Mouse (Mus musculus) yolk sac, embryonic 10.5 days (tissue): ENCODE results near the gene Nav1.

Experiments used
- DNase-seq: peaks from one replicate; pipeline ENCODE4 v3.0.0-alpha.2; 2017; ENCODE audit warnings: low spot score

Gene Nav1

GRCm38 (mm10) chr1:135516511-135517305 lies 90.4 kb downstream of the Nav1 start:
- no peak for DNase-seq

- DNase-seq: peak; percentile 56
Observed at GRCm38 (mm10) chr1:135515633-135516238, 91.4 kb downstream of the Nav1 start.

GRCm38 (mm10) chr1:135514913-135515632 lies 92.0 kb downstream of the Nav1 start:
- DNase-seq: peak; percentile 63

GRCm38 (mm10) chr1:135514046-135514445 lies 93.0 kb downstream of the Nav1 start:
- DNase-seq: no peak

GRCm38 (mm10) chr1:135513464-135513863 lies 93.6 kb downstream of the Nav1 start:
- no peak for DNase-seq

- peak; percentile 86 for DNase-seq
Observed at GRCm38 (mm10) chr1:135510346-135510977, 96.6 kb downstream of the Nav1 start.

GRCm38 (mm10) chr1:135509145-135510084 lies 97.7 kb downstream of the Nav1 start:
- DNase-seq: no peak

- DNase-seq: no peak
Observed at GRCm38 (mm10) chr1:135508349-135508634, 98.8 kb downstream of the Nav1 start.

GRCm38 (mm10) chr1:135507572-135508348 lies 99.3 kb downstream of the Nav1 start:
- no peak for DNase-seq

- no peak for DNase-seq
Observed at GRCm38 (mm10) chr1:135505499-135505898, 101.6 kb downstream of the Nav1 start.

GRCm38 (mm10) chr1:135503436-135503835 lies 103.7 kb downstream of the Nav1 start:
- DNase-seq: no peak

GRCm38 (mm10) chr1:135502750-135503149 lies 104.3 kb downstream of the Nav1 start:
- no peak for DNase-seq

GRCm38 (mm10) chr1:135502135-135502534 lies 105.0 kb downstream of the Nav1 start:
- peak; percentile 53 for DNase-seq

GRCm38 (mm10) chr1:135498455-135499358 lies 108.4 kb downstream of the Nav1 start:
- DNase-seq: peak; percentile 72

GRCm38 (mm10) chr1:135495048-135495447 lies 112.0 kb downstream of the Nav1 start:
- no peak for DNase-seq

- DNase-seq: no peak
Observed at GRCm38 (mm10) chr1:135493862-135494261, 113.2 kb downstream of the Nav1 start.

- no peak for DNase-seq
Observed at GRCm38 (mm10) chr1:135492406-135492805, 114.7 kb downstream of the Nav1 start.

- peak; percentile 45 for DNase-seq
Observed at GRCm38 (mm10) chr1:135490931-135491666, 116.0 kb downstream of the Nav1 start.

- no peak for DNase-seq
Observed at GRCm38 (mm10) chr1:135488879-135489278, 118.2 kb downstream of the Nav1 start.
